Mouse (Mus musculus): Measurements from ENCODE around the gene E330017A01Rik.

DNA sequence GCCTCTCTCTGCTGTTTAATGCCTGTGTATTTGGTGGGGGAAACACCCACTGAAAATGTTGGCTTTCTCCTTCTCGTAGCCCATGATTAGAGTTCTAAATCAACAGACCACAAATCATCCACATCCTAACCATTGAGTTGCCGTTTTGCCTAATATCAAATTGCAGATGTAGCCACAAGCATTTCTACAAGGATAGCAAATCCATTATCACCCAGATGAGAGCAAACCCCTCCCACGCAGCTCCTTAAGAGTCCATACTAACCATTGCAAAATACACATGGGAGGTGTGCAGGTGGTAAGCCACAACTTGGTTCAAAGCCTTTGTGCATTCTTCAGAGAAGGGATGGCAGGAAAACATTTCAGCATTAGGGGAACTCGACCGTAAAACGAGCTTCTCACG is 523 bp downstream of the E330017A01Rik start:
- TF ChIP-seq CTCF (conservative IDR thresholded peaks at IDR 0.05; ENCODE audit: insufficient read depth, insufficient read length, low read depth, low read length) (no peak), POLR2A (IDR thresholded peaks at IDR 0.05; ENCODE audit: low read depth, low read length) (no peak)
